Mouse (Mus musculus) spleen, adult 2 months (tissue): ENCODE results near the gene Elfn1. TPM values are rescaled to one million over a fixed set of nuclear protein-coding genes. Genes with fewer than 3 reads are reported as not detected.
"Not testable (repeated sequence)": the region's sequence is repeated elsewhere in the genome, so short reads cannot be mapped to it uniquely, and the experiment has no call there.

ENCODE experiments used
- DNase-seq, 2 experiments: peaks; one replicate each; pipeline versions ENCODE4 v3.0.0 to v3.0.0-alpha.2; 2012 to 2021; ENCODE audit warnings: low spot score in 2 of 2, low read depth in 1 of 2
- H3K27ac ChIP-seq: fragments of 200-500 bp; 2 replicates; pipeline ENCODE4 v1.5.1; 2012; ENCODE audit warnings: low read length, inconsistent platforms; ENCODE audit not compliant: insufficient read depth
- H3K27me3 ChIP-seq: fragments of 200-500 bp; 2 replicates; pipeline ENCODE4 v1.6.1; 2012; ENCODE audit warnings: mild to moderate bottlenecking, moderate library complexity, low read length, inconsistent platforms; ENCODE audit not compliant: control insufficient read depth, insufficient read depth
- H3K36me3 ChIP-seq: fragments of 200-500 bp; 2 replicates; pipeline ENCODE4 v1.6.1; 2012; ENCODE audit warnings: mild to moderate bottlenecking, low read length, inconsistent platforms; ENCODE audit not compliant: control insufficient read depth, insufficient read depth
- H3K4me1 ChIP-seq: fragments of 200-500 bp; 2 replicates; pipeline ENCODE4 v1.6.1; 2011; ENCODE audit warnings: inconsistent platforms; ENCODE audit not compliant: control insufficient read depth, insufficient read depth, insufficient read length
- H3K4me3 ChIP-seq: fragments of 200-500 bp; 2 replicates; pipeline ENCODE4 v1.5.1; 2011; ENCODE audit warnings: mild to moderate bottlenecking, inconsistent platforms; ENCODE audit not compliant: insufficient read depth, insufficient read length; ENCODE audit errors: extremely low read depth
- CTCF ChIP-seq: fragments of 200-500 bp; IDR thresholded peaks from 2 replicates; pipeline ENCODE4 v1.5.1; 2011; ENCODE audit warnings: mild to moderate bottlenecking, inconsistent platforms; ENCODE audit not compliant: insufficient read depth, insufficient read length, insufficient replicate concordance; ENCODE audit errors: extremely low read depth
- POLR2A ChIP-seq: fragments of 200-500 bp; IDR thresholded peaks from 2 replicates; pipeline ENCODE4 v1.6.1; 2011; ENCODE audit warnings: low read depth, low read length, inconsistent platforms
- WGBS: fragments of 180-500 bp; shearing (Covaris S2); methylation state at CpG from one replicate; pipeline ENCODE4 v1.1.7; 2018; 5-methylcytosine and 5-hydroxymethylcytosine counted together
- polyA plus RNA-seq: library from polyadenylated mRNA; depleted of rRNA; stranded (reverse); fragments of >200 nt; gene quantifications from 2 replicates; pipeline ENCODE4 v1.2.3, GENCODE M21; 2012

The Elfn1 gene
- polyA plus RNA-seq, 1 experiment, result 0.40 TPM

- TF ChIP-seq CTCF (no peak), POLR2A (no peak)
- 84% methylated on average over 9 of the region's 9 CpGs for WGBS
- H3K27ac ChIP-seq, result no peak overlapping the region
- H3K4me3 ChIP-seq, result no peak overlapping the region
- H3K36me3 ChIP-seq, result no peaks in the 10 kb centered on the region
- no peaks in the 10 kb centered on the region for H3K27me3 ChIP-seq
- H3K4me1 ChIP-seq, result no peaks in the 10 kb centered on the region
- DNase-seq, result no peak
Measured at GRCm38 (mm10) chr5:139979371-139979770, 71.6 kb downstream of the Elfn1 start.

- H3K36me3 ChIP-seq, result no peaks in the 10 kb centered on the region
Measured at GRCm38 (mm10) chr5:139981976-139982375, 74.2 kb downstream of the Elfn1 start.

GRCm38 (mm10) chr5:139985073-139985746, 77.5 kb downstream of the Elfn1 start:
- Histone ChIP-seq H3K36me3 (no peaks in the 10 kb centered on the region), H3K27ac (no peak overlapping the region), H3K27me3 (no peaks in the 10 kb centered on the region), H3K4me3 (no peak overlapping the region), H3K4me1 (no peaks in the 10 kb centered on the region)
- no peak for TF ChIP-seq POLR2A
- TF ChIP-seq CTCF, result no peak
- DNase-seq, result no peak
- 44% methylated on average over 18 of the region's 18 CpGs for WGBS

More at GRCm38 (mm10) chr5:139981976-139982375, 74.2 kb downstream of the Elfn1 start:
- WGBS, result 92% methylated on average over 1 of the region's 1 CpGs
- TF ChIP-seq CTCF (no peak), POLR2A (no peak)
- Histone ChIP-seq H3K4me1 (no peaks in the 10 kb centered on the region), H3K27ac (no peak overlapping the region), H3K4me3 (no peak overlapping the region), H3K27me3 (no peaks in the 10 kb centered on the region)
- no peak for DNase-seq

GRCm38 (mm10) chr5:139991531-139991930, 83.8 kb downstream of the Elfn1 start:
- WGBS, result 90% methylated on average over 3 of the region's 3 CpGs
- Histone ChIP-seq H3K27ac (no peak overlapping the region), H3K27me3 (no peaks in the 10 kb centered on the region), H3K4me1 (no peaks in the 10 kb centered on the region), H3K36me3 (no peaks in the 10 kb centered on the region), H3K4me3 (no peak overlapping the region)
- no peak for TF ChIP-seq CTCF
- TF ChIP-seq POLR2A, result no peak
- no peak for DNase-seq

GRCm38 (mm10) chr5:139998321-139998720, 90.6 kb downstream of the Elfn1 start:
- 85% methylated on average over 12 of the region's 12 CpGs for WGBS
- H3K27ac ChIP-seq, DNase-seq: not testable (repeated sequence)

GRCm38 (mm10) chr5:139998916-139999315, 91.2 kb downstream of the Elfn1 start:
- Histone ChIP-seq H3K4me1 (no peaks in the 10 kb centered on the region), H3K27me3 (no peaks in the 10 kb centered on the region), H3K27ac (no peak overlapping the region), H3K36me3 (no peaks in the 10 kb centered on the region), H3K4me3 (no peak overlapping the region)
- 56% methylated on average over 6 of the region's 6 CpGs for WGBS
- no peak for DNase-seq
- no peak for TF ChIP-seq CTCF
- no peak for TF ChIP-seq POLR2A

More at GRCm38 (mm10) chr5:139998321-139998720, 90.6 kb downstream of the Elfn1 start:
- not testable (repeated sequence) for H3K4me1 ChIP-seq, H3K36me3 ChIP-seq, H3K27me3 ChIP-seq, H3K4me3 ChIP-seq

GRCm38 (mm10) chr5:140002541-140002940, 94.8 kb downstream of the Elfn1 start:
- no peaks in the 10 kb centered on the region for H3K27me3 ChIP-seq
- no peak overlapping the region for H3K27ac ChIP-seq
- WGBS, result 76% methylated on average over 3 of the region's 3 CpGs
- no peak overlapping the region for H3K4me3 ChIP-seq
- no peaks in the 10 kb centered on the region for H3K36me3 ChIP-seq
- no peaks in the 10 kb centered on the region for H3K4me1 ChIP-seq
- TF ChIP-seq POLR2A (no peak), CTCF (no peak)
- DNase-seq, result no peak
